Mouse (Mus musculus): Measurements from ENCODE around the gene Vax1. TPM values are rescaled to one million over a fixed set of nuclear protein-coding genes. Genes with fewer than 3 reads are reported as not detected.

Gene Vax1
- polyA plus RNA-seq, 1 experiment from 2014 or later: not detected

GRCm38 (mm10) chr19:59193986-59194820 is 24.3 kb upstream of the Vax1 start:
- 1% methylated on average over 48 of the region's 50 CpGs for WGBS
- ATAC-seq (replicated peaks; ENCODE audit: low FRiP score, low TSS enrichment, low read depth) (no peak), DNase-seq (ENCODE audit: low spot score) (peak; percentile 79)
- Histone ChIP-seq H3K27me3 (replicated peaks; ENCODE audit: control insufficient read depth, insufficient read depth, low read length) (peaks cover 90% of the 10 kb centered on the region), H3K4me1 (replicated peaks; ENCODE audit: control insufficient read depth, insufficient read depth, low read length) (no peaks in the 10 kb centered on the region), H3K4me3 (ENCODE audit: low read depth, low read length) (peak overlapping the region; percentile 16; the same call in 1 of the 2 replicates), H3K4me2 (ENCODE audit: low read length) (peak overlapping the region; percentile 35), H3K27ac (ENCODE audit: low read depth) (no peak overlapping the region), H3K9ac (ENCODE audit: low read length) (no peak overlapping the region), H3K9me3 (ENCODE audit: control insufficient read depth, low read length) (no peaks in the 10 kb centered on the region; the same call in 1 of the 2 replicates), H3K36me3 (ENCODE audit: control insufficient read depth, insufficient read depth, low read length) (no peaks in the 10 kb centered on the region)

DNA sequence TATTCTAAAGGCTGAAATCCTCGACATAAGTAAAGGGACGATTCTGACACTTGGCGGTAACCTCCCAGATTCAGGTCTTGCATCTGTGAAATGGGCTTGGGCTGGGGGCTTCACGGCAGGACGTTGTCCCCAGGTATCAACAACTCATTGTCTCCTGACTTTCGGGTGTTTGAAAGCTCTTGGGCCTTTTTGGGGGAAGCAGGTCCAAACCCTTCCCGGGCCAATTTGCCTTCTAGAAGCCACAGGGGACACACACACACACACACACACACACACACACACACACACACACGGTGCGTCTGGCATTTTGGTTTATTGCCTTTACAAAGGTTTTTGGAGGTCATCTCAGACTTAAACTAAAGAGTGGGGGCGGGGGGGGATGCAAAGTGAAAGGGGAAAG is 23.6 kb upstream of the Vax1 start:
- DNase-seq (ENCODE audit: low spot score) (no peak), ATAC-seq (replicated peaks; ENCODE audit: low FRiP score, low TSS enrichment, low read depth) (no peak)
- no peaks in the 10 kb centered on the region for H3K4me1 ChIP-seq (replicated peaks; ENCODE audit: control insufficient read depth, insufficient read depth, low read length)
- H3K27ac ChIP-seq (ENCODE audit: low read depth): no peak overlapping the region
- H3K4me2 ChIP-seq (ENCODE audit: low read length): peak overlapping the region; percentile 35
- H3K36me3 ChIP-seq (ENCODE audit: control insufficient read depth, insufficient read depth, low read length): no peaks in the 10 kb centered on the region
- peaks cover 94% of the 10 kb centered on the region for H3K27me3 ChIP-seq (replicated peaks; ENCODE audit: control insufficient read depth, insufficient read depth, low read length)
- WGBS: 2% methylated on average over 10 of the region's 10 CpGs
- H3K9ac ChIP-seq (ENCODE audit: low read length): no peak overlapping the region
- H3K4me3 ChIP-seq (ENCODE audit: low read depth, low read length): peak overlapping the region; percentile 16; the same call in 1 of the 2 replicates
- no peaks in the 10 kb centered on the region for H3K9me3 ChIP-seq (ENCODE audit: control insufficient read depth, low read length)

DNA sequence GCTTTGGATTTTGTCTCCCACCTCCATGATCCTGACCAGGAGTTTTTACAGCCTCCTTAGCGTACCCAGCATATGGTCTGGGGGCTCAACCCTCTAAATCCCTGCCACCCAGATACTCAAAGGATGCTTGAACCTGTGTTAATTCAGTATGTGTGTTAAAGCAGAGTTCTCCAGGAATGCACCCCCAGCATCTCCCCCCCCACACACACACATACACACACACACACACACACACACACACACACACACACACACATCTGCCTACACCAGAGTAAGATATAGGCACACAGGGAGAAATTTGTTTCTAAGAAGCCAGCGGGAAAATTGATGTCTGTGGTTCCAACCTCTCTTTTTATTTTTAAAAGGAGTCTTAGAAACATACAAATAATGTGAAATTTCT is 22.6 kb upstream of the Vax1 start:
- Histone ChIP-seq H3K4me3 (ENCODE audit: low read depth, low read length) (no peak overlapping the region), H3K4me2 (ENCODE audit: low read length) (no peak overlapping the region), H3K9me3 (ENCODE audit: control insufficient read depth, low read length) (no peaks in the 10 kb centered on the region), H3K36me3 (ENCODE audit: control insufficient read depth, insufficient read depth, low read length) (no peaks in the 10 kb centered on the region), H3K27me3 (replicated peaks; ENCODE audit: control insufficient read depth, insufficient read depth, low read length) (peaks cover 96% of the 10 kb centered on the region), H3K4me1 (replicated peaks; ENCODE audit: control insufficient read depth, insufficient read depth, low read length) (no peaks in the 10 kb centered on the region), H3K9ac (ENCODE audit: low read length) (no peak overlapping the region), H3K27ac (ENCODE audit: low read depth) (no peak overlapping the region)
- WGBS: 13% methylated on average over 2 of the region's 2 CpGs
- DNase-seq (ENCODE audit: low spot score): no peak
- no peak for ATAC-seq (replicated peaks; ENCODE audit: low FRiP score, low TSS enrichment, low read depth)

DNA sequence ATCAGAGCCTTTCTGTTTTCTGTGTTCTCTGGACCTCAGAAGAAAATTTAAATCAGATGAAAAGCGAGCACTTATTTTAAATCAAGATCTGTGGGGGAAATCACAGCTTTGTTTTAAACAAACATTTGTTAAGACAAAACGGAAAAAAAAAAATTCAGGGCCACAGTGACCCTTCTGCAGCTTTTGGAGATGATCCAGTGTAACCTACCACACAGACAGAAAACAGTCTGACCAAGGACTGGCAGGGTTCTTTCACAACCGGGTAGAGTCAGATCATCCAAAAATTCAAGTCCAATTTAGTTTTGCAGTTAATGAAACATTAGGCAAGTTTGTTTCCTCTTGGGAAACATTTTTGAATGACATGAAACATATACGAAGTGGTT is 21.3 kb upstream of the Vax1 start:
- H3K4me2 ChIP-seq (ENCODE audit: low read length): no peak overlapping the region
- H3K27ac ChIP-seq (ENCODE audit: low read depth): no peak overlapping the region
- WGBS: 16% methylated on average over 4 of the region's 4 CpGs
- H3K36me3 ChIP-seq (ENCODE audit: control insufficient read depth, insufficient read depth, low read length): no peaks in the 10 kb centered on the region
- no peaks in the 10 kb centered on the region for H3K9me3 ChIP-seq (ENCODE audit: control insufficient read depth, low read length)
- DNase-seq (ENCODE audit: low spot score) (no peak), ATAC-seq (replicated peaks; ENCODE audit: low FRiP score, low TSS enrichment, low read depth) (no peak)
- H3K27me3 ChIP-seq (replicated peaks; ENCODE audit: control insufficient read depth, insufficient read depth, low read length): peaks cover 89% of the 10 kb centered on the region
- H3K4me1 ChIP-seq (replicated peaks; ENCODE audit: control insufficient read depth, insufficient read depth, low read length): no peaks in the 10 kb centered on the region
- no peak overlapping the region for H3K4me3 ChIP-seq (ENCODE audit: low read depth, low read length)
- no peak overlapping the region for H3K9ac ChIP-seq (ENCODE audit: low read length)

DNA sequence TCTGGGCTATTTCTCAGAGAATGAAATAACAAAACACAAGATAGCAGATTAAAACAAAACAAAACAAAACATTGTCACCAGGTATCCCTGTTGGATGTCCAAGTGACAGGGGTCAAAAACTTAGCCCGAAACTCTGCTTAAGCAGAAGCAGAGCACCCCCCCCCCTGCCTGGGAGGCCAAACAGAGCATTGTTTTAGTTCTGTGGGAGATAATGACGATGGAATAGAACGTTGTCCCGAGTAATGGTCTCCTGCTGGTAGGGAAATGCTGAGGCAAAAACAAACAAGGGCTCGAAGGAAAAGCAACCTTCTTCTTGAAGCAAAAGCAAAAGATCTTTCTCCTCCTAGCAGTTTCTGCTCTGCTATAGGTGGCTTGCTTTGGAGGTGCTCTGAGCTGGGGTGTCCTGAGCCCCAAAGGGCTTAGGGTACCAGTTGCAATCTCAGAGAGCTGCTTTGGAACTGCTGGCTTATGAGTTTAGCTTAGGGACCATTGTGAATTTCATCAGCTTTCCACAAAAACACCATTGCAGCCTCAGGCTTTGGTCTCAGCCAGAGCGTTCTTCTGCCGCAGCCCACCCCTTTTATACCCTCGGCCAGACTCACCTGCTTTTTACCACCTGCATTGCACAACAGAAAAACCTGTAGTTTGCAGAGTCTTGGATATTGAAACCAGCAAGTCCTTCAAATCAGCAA is 20.7 kb upstream of the Vax1 start:
- H3K4me2 ChIP-seq (ENCODE audit: low read length): no peak overlapping the region
- no peak overlapping the region for H3K4me3 ChIP-seq (ENCODE audit: low read depth, low read length)
- no peaks in the 10 kb centered on the region for H3K4me1 ChIP-seq (replicated peaks; ENCODE audit: control insufficient read depth, insufficient read depth, low read length)
- H3K36me3 ChIP-seq (ENCODE audit: control insufficient read depth, insufficient read depth, low read length): no peaks in the 10 kb centered on the region
- DNase-seq (ENCODE audit: low spot score) (no peak), ATAC-seq (replicated peaks; ENCODE audit: low FRiP score, low TSS enrichment, low read depth) (no peak)
- peaks cover 89% of the 10 kb centered on the region for H3K27me3 ChIP-seq (replicated peaks; ENCODE audit: control insufficient read depth, insufficient read depth, low read length)
- H3K27ac ChIP-seq (ENCODE audit: low read depth): no peak overlapping the region
- H3K9ac ChIP-seq (ENCODE audit: low read length): no peak overlapping the region
- H3K9me3 ChIP-seq (ENCODE audit: control insufficient read depth, low read length): no peaks in the 10 kb centered on the region
- WGBS: 3% methylated on average over 8 of the region's 8 CpGs

DNA sequence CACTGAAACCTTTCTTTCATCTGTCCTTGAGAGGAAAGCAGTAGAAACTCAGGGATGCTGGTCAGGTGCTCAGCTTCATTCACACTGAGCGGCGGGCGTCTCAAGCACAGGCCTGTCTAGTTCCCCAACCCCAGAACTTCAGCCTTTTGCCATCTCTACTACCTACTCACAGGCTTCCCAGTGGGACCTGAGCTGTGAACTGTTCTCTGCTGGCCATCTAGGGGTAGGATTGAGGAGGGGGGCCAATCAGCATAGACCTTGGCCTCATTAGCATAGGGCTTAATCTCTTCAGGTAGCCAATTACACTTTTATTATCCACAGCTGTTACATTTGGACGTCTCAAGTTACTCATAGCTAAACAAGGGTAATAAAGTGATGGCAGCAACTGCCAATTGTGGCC is 19.1 kb upstream of the Vax1 start:
- no peak for ATAC-seq (replicated peaks; ENCODE audit: low FRiP score, low TSS enrichment, low read depth)
- no peaks in the 10 kb centered on the region for H3K9me3 ChIP-seq (ENCODE audit: control insufficient read depth, low read length)
- H3K4me3 ChIP-seq (ENCODE audit: low read depth, low read length): no peak overlapping the region
- 19% methylated on average over 4 of the region's 4 CpGs for WGBS
- H3K9ac ChIP-seq (ENCODE audit: low read length): no peak overlapping the region
- no peak for DNase-seq (ENCODE audit: low spot score)
- H3K4me1 ChIP-seq (replicated peaks; ENCODE audit: control insufficient read depth, insufficient read depth, low read length): no peaks in the 10 kb centered on the region
- H3K27me3 ChIP-seq (replicated peaks; ENCODE audit: control insufficient read depth, insufficient read depth, low read length): peaks cover 80% of the 10 kb centered on the region
- no peak overlapping the region for H3K27ac ChIP-seq (ENCODE audit: low read depth)
- no peaks in the 10 kb centered on the region for H3K36me3 ChIP-seq (ENCODE audit: control insufficient read depth, insufficient read depth, low read length)
- no peak overlapping the region for H3K4me2 ChIP-seq (ENCODE audit: low read length)

- WGBS: 18% methylated on average over 3 of the region's 3 CpGs
- DNase-seq (ENCODE audit: low spot score): no peak
- Histone ChIP-seq H3K36me3 (ENCODE audit: control insufficient read depth, insufficient read depth, low read length) (no peaks in the 10 kb centered on the region), H3K27ac (ENCODE audit: low read depth) (no peak overlapping the region), H3K4me2 (ENCODE audit: low read length) (no peak overlapping the region), H3K9ac (ENCODE audit: low read length) (no peak overlapping the region), H3K4me1 (replicated peaks; ENCODE audit: control insufficient read depth, insufficient read depth, low read length) (no peaks in the 10 kb centered on the region), H3K4me3 (ENCODE audit: low read depth, low read length) (no peak overlapping the region), H3K27me3 (replicated peaks; ENCODE audit: control insufficient read depth, insufficient read depth, low read length) (peaks cover 40% of the 10 kb centered on the region), H3K9me3 (ENCODE audit: control insufficient read depth, low read length) (no peaks in the 10 kb centered on the region)
- ATAC-seq (replicated peaks; ENCODE audit: low FRiP score, low TSS enrichment, low read depth): no peak
Measured at GRCm38 (mm10) chr19:59184000-59184399, 14.1 kb upstream of the Vax1 start.

- ATAC-seq (replicated peaks; ENCODE audit: low FRiP score, low TSS enrichment, low read depth) (no peak), DNase-seq (ENCODE audit: low spot score) (no peak)
- H3K4me3 ChIP-seq (ENCODE audit: low read depth, low read length): no peak overlapping the region
- H3K4me1 ChIP-seq (replicated peaks; ENCODE audit: control insufficient read depth, insufficient read depth, low read length): peaks cover 11% of the 10 kb centered on the region; the same call in 1 of the 2 replicates
- H3K27ac ChIP-seq (ENCODE audit: low read depth): no peak overlapping the region
- no peak overlapping the region for H3K4me2 ChIP-seq (ENCODE audit: low read length)
- 11% methylated on average over 6 of the region's 6 CpGs for WGBS
- H3K9me3 ChIP-seq (ENCODE audit: control insufficient read depth, low read length): no peaks in the 10 kb centered on the region
- H3K36me3 ChIP-seq (ENCODE audit: control insufficient read depth, insufficient read depth, low read length): no peaks in the 10 kb centered on the region
- H3K9ac ChIP-seq (ENCODE audit: low read length): no peak overlapping the region
- peaks cover 94% of the 10 kb centered on the region for H3K27me3 ChIP-seq (replicated peaks; ENCODE audit: control insufficient read depth, insufficient read depth, low read length)
Measured at GRCm38 (mm10) chr19:59173341-59174015, 3.6 kb upstream of the Vax1 start.
